ENCODE assay signal across 7 mouse cellular contexts in the genomic region with DNA sequence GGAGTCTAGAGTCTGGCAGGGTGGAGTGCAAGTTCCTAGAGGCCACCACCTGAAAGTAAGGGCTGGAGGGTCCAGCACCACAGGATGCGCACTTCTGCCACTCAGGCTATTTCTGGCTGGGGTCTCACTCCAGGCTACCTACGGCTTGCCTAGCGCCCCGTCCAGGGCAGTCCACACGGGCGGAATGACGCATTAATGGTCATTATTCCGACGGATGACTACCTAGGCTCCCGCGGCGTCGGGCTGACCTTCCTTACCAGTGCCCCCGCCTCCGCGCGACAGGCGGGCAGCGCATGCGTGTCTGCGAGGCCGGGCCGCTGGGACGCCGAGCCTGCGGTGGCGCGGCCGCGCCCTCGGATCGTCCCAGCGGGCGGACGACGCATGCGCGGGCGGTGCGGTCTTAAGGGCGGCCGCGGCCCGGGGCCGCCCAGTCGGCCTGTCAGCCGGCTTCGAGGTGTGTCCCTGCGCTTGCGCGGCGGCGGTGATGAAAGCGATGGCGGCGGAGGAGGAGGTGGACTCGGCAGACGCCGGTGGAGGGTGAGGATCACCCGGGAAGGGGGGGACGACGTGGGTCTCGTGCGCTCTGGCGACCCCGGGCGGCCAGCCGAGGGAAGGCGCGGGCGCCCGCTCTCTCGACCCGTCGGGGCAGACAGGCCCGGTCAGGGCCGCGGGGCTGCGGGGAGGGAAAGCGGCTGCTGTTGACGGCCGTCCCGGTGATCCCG. TPM values are rescaled to one million over a fixed set of nuclear protein-coding genes. Genes with fewer than 3 reads are reported as not detected.
DNase-seq lines count a peak whose midpoint lies in the region; ATAC-seq and TF ChIP-seq lines count a peak whose summit lies in the region.

Gene Abhd5, plus strand, starts transcription at position 306 of the 722 bp plus-strand sequence.

- TF ChIP-seq POLR2A in kidney, adult 2 months (IDR thresholded peaks at IDR 0.05; ENCODE audit: low read depth, low read length): peak; percentile 91
- peak; percentile 98 for TF ChIP-seq POLR2A in spleen, adult 2 months (IDR thresholded peaks at IDR 0.05; ENCODE audit: low read depth, low read length)

- DNase-seq in adrenal gland, postnatal 25 days: peak; percentile 99
- DNase-seq in heart, adult 18-20 months: peak; percentile 98
- peak; percentile 97 for DNase-seq in kidney, adult 2 months
- peak; percentile 79 to 88 for DNase-seq in spleen, adult 2 months (ENCODE audit: low read depth in 1 of 2, low spot score in 2 of 2)

- WGBS in embryonic facial prominence, embryonic 12.5 days: 1% methylated on average over 83 of the region's 84 CpGs
- under 1% methylated on average over 84 of the region's 84 CpGs for WGBS in kidney, adult 2 months
- WGBS in limb, embryonic 12.5 days: under 1% methylated on average over 83 of the region's 84 CpGs
- WGBS in midbrain, embryonic 15.5 days: under 1% methylated on average over 84 of the region's 84 CpGs
- WGBS in spleen, adult 2 months: 2% methylated on average over 83 of the region's 84 CpGs

- peak within 1 kb of the TSS; percentile 78 for H3K9ac ChIP-seq in embryonic facial prominence, embryonic 12.5 days
- H3K9ac ChIP-seq in limb, embryonic 12.5 days (replicated peaks): peak within 1 kb of the TSS; percentile 87
- H3K9ac ChIP-seq in midbrain, embryonic 15.5 days: peak within 1 kb of the TSS; percentile 75

- no peaks in the 10 kb centered on the region for H3K36me3 ChIP-seq in embryonic facial prominence, embryonic 12.5 days
- H3K36me3 ChIP-seq in kidney, adult 2 months (ENCODE audit: control insufficient read depth, insufficient read depth, low read length): no peaks in the 10 kb centered on the region
- no peaks in the 10 kb centered on the region for H3K36me3 ChIP-seq in limb, embryonic 12.5 days
- no peaks in the 10 kb centered on the region for H3K36me3 ChIP-seq in midbrain, embryonic 15.5 days (replicated peaks)
- no peaks in the 10 kb centered on the region for H3K36me3 ChIP-seq in spleen, adult 2 months (ENCODE audit: control insufficient read depth, insufficient read depth, low read length)

- peak; percentile 96 for ATAC-seq in embryonic facial prominence, embryonic 12.5 days (ENCODE audit: insufficient number of reproducible peaks, insufficient read depth, low FRiP score, low TSS enrichment)
- peak; percentile 94 for ATAC-seq in limb, embryonic 12.5 days (ENCODE audit: insufficient number of reproducible peaks, insufficient read depth, low FRiP score, low TSS enrichment, low read depth)
- ATAC-seq in midbrain, embryonic 15.5 days (replicated peaks): peak; percentile 97

- H3K27ac ChIP-seq in embryonic facial prominence, embryonic 12.5 days: peak within 1 kb of the TSS; percentile 58
- peak within 1 kb of the TSS; percentile 84 for H3K27ac ChIP-seq in kidney, adult 2 months (ENCODE audit: insufficient read depth, low read depth, low read length)
- peak within 1 kb of the TSS; percentile 45; the same call in 1 of the 2 replicates for H3K27ac ChIP-seq in limb, embryonic 12.5 days
- H3K27ac ChIP-seq in midbrain, embryonic 15.5 days: peak within 1 kb of the TSS; percentile 66
- peak within 1 kb of the TSS; percentile 61 for H3K27ac ChIP-seq in spleen, adult 2 months (ENCODE audit: insufficient read depth, low read length)

- H3K4me2 ChIP-seq in embryonic facial prominence, embryonic 12.5 days (replicated peaks): peak within 1 kb of the TSS; percentile 60
- H3K4me2 ChIP-seq in limb, embryonic 12.5 days: peak within 1 kb of the TSS; percentile 65
- peak within 1 kb of the TSS; percentile 74 for H3K4me2 ChIP-seq in midbrain, embryonic 15.5 days

- H3K27me3 ChIP-seq in embryonic facial prominence, embryonic 12.5 days: no peaks in the 10 kb centered on the region
- H3K27me3 ChIP-seq in kidney, adult 2 months (replicated peaks; ENCODE audit: control insufficient read depth, insufficient read depth, low read length): no peaks in the 10 kb centered on the region
- no peaks in the 10 kb centered on the region for H3K27me3 ChIP-seq in limb, embryonic 12.5 days
- no peaks in the 10 kb centered on the region for H3K27me3 ChIP-seq in midbrain, embryonic 15.5 days (replicated peaks)
- peaks cover 3% of the 10 kb centered on the region; the same call in 1 of the 2 replicates for H3K27me3 ChIP-seq in spleen, adult 2 months (ENCODE audit: control insufficient read depth, insufficient read depth, low read length)

- no peaks in the 10 kb centered on the region for H3K9me3 ChIP-seq in embryonic facial prominence, embryonic 12.5 days
- H3K9me3 ChIP-seq in limb, embryonic 12.5 days: no peaks in the 10 kb centered on the region
- no peaks in the 10 kb centered on the region for H3K9me3 ChIP-seq in midbrain, embryonic 15.5 days

- peak; percentile 45 for TF ChIP-seq CTCF in kidney, adult 2 months (conservative IDR thresholded peaks at IDR 0.05; ENCODE audit: insufficient read depth, insufficient read length, low read depth, low read length)
- TF ChIP-seq CTCF in spleen, adult 2 months (IDR thresholded peaks at IDR 0.05; ENCODE audit: extremely low read depth, insufficient read depth, insufficient read length, insufficient replicate concordance): peak; percentile 37; the same call in 1 of the 2 replicates

- peak within 1 kb of the TSS; percentile 74 for H3K4me3 ChIP-seq in embryonic facial prominence, embryonic 12.5 days
- H3K4me3 ChIP-seq in kidney, adult 2 months (ENCODE audit: insufficient read depth, low read depth, low read length): peak within 1 kb of the TSS; percentile 72
- H3K4me3 ChIP-seq in limb, embryonic 12.5 days (replicated peaks): peak within 1 kb of the TSS; percentile 69
- H3K4me3 ChIP-seq in midbrain, embryonic 15.5 days: peak within 1 kb of the TSS; percentile 76
- peak within 1 kb of the TSS; percentile 69 for H3K4me3 ChIP-seq in spleen, adult 2 months (ENCODE audit: extremely low read depth, insufficient read depth, insufficient read length)

- no peaks in the 10 kb centered on the region for H3K4me1 ChIP-seq in embryonic facial prominence, embryonic 12.5 days
- peaks cover 12% of the 10 kb centered on the region; the same call in 1 of the 2 replicates for H3K4me1 ChIP-seq in kidney, adult 2 months (ENCODE audit: control insufficient read depth, insufficient read depth, low read length)
- H3K4me1 ChIP-seq in limb, embryonic 12.5 days (replicated peaks): no peaks in the 10 kb centered on the region
- peaks cover 7% of the 10 kb centered on the region for H3K4me1 ChIP-seq in midbrain, embryonic 15.5 days
- no peaks in the 10 kb centered on the region; the same call in 1 of the 2 replicates for H3K4me1 ChIP-seq in spleen, adult 2 months (ENCODE audit: control insufficient read depth, insufficient read depth, insufficient read length)

RNA-seq across cellular contexts. Expression of gene Abhd5, which starts in this region (rescaled TPM):
- 67.2 and 78.4 TPM in 2 replicates for total RNA-seq in adrenal gland, postnatal 25 days (2021)
- 25.6 and 28.1 TPM in 2 replicates for polyA plus RNA-seq in embryonic facial prominence, embryonic 12.5 days (2016; fragmentation: Nextera tagmentation; extraction: Ambion mirVana)
- total RNA-seq in heart, adult 18-20 months (2021): 10 to 100 TPM; 63.8 to 68.7 TPM
- polyA plus RNA-seq in kidney, adult 2 months (2012; rRNA removed): 36.3 and 39.1 TPM in 2 replicates
- 22.2 and 26.3 TPM in 2 replicates for polyA plus RNA-seq in limb, embryonic 12.5 days (2016; fragmentation: Nextera tagmentation; extraction: Ambion mirVana)
- 21.3 and 24.0 TPM in 2 replicates for polyA plus RNA-seq in midbrain, embryonic 15.5 days (2015; fragmentation: Nextera tagmentation; extraction: Ambion mirVana)
- polyA plus RNA-seq in spleen, adult 2 months (2012; rRNA removed): 4.1 and 5.6 TPM in 2 replicates

Comparison
In these comparisons a context has a peak if more than half of its experiments do, and no peak if none do; other contexts are left out.
1. Peak in every context shown above with its lines: DNase-seq, ATAC-seq, H3K4me3 ChIP-seq and H3K27ac ChIP-seq.